Mouse (Mus musculus) ES-E14 (cell line): Measurements from ENCODE around the gene Oard1.

Source experiments
- HCFC1 ChIP-seq: IDR thresholded peaks from 2 replicates; pipeline ENCODE4 v1.6.1; 2012; ENCODE audit warnings: low read length, inconsistent platforms, borderline replicate concordance; ENCODE audit not compliant: insufficient read depth
- ZC3H11A ChIP-seq: IDR thresholded peaks from 2 replicates; pipeline ENCODE4 v1.6.1; 2012; ENCODE audit warnings: low read depth, mild to moderate bottlenecking, inconsistent platforms, low read length, borderline replicate concordance

DNA sequence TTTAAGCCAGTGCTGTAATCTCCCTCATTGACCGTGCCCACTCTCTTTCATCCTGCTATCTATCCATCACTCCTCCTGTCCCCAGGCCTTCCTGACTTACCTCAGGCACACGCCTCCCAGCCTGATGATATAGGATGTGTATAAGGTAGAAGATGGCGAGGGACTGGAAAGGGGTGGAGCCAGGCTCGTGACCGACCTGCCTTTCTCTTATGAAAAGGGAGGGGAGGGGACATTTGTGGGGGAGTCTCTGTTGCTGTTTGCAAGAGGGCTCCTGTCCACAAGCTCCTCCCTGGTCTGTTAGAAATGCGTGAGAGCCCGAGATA, 41.5 kb downstream of the Oard1 start, which contains the start of gene Tspo2:
- no peak for TF ChIP-seq HCFC1
- no peak for TF ChIP-seq ZC3H11A
